Mouse (Mus musculus) CH12.LX (cell line): ENCODE results near the gene St8sia1.

Experiments used
- CTCF ChIP-seq, 2 experiments: IDR thresholded peaks in 1 of 2; conservative IDR thresholded peaks in 1 of 2; 2 replicates each; pipeline ENCODE4 v1.5.1; 2011 to 2012; ENCODE audit warnings: low read depth in 2 of 2, low read length in 2 of 2, improper control_type of control experiment in 1 of 2, inconsistent platforms in 1 of 2, mild to moderate bottlenecking in 1 of 2, moderate library complexity in 1 of 2
- ELF1 ChIP-seq: IDR thresholded peaks from 2 replicates; pipeline ENCODE4 v1.6.1; 2014; ENCODE audit warnings: low read depth, mild to moderate bottlenecking, inconsistent platforms, low read length, improper control_type of control experiment
- EP300 ChIP-seq: IDR thresholded peaks from 2 replicates; pipeline ENCODE4 v1.6.1; 2011; ENCODE audit warnings: low read length, improper control_type of control experiment
- JUND ChIP-seq: conservative IDR thresholded peaks from 2 replicates; pipeline ENCODE4 v1.6.1; 2011; ENCODE audit warnings: low read depth, low read length, improper control_type of control experiment
- MAFK ChIP-seq: IDR thresholded peaks from 2 replicates; pipeline ENCODE4 v1.6.1; 2011; ENCODE audit warnings: low read length, improper control_type of control experiment; ENCODE audit not compliant: insufficient replicate concordance
- MXI1 ChIP-seq: IDR thresholded peaks from 2 replicates; pipeline ENCODE4 v1.6.1; 2011; ENCODE audit warnings: mild to moderate bottlenecking, low read depth, low read length, improper control_type of control experiment
- POLR2AphosphoS2 ChIP-seq: IDR thresholded peaks from 2 replicates; pipeline ENCODE4 v1.6.1; 2011; ENCODE audit warnings: low read depth, low read length, improper control_type of control experiment
- TBP ChIP-seq: conservative IDR thresholded peaks from 2 replicates; pipeline ENCODE4 v1.6.1; 2011; ENCODE audit warnings: low read depth, low read length, improper control_type of control experiment
- ZNF384 ChIP-seq: IDR thresholded peaks from 2 replicates; pipeline ENCODE4 v1.6.1; 2012; ENCODE audit warnings: low read depth, low read length, improper control_type of control experiment, inconsistent platforms

DNA sequence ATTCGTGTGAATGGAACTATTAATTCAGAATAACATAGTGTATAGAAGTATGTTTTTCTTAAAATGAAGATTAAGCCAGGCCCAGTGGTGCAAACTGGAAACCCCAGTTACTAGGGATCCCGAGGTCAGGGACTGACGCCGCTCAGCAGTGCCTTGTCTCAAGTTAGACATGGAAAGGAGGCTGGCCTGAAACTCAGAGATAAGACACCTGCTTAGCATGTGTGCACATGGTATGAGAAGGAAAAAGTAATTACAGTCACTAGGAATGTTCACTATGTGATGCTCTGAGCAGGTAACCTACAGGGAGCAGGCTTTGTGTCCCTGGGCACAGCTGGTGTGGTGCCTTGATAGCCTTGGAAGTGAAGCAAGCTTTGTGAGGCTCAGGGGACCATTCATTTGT, 192.6 kb downstream of the St8sia1 start:
- TF ChIP-seq MAFK = no peak
- TF ChIP-seq ZNF384 = no peak
- no peak for TF ChIP-seq MXI1
- TF ChIP-seq POLR2AphosphoS2 = no peak
- no peak for TF ChIP-seq JUND
- TF ChIP-seq EP300 = no peak
- TF ChIP-seq TBP = no peak
- no peak for TF ChIP-seq CTCF (conservative IDR thresholded peaks at IDR 0.05 in 1 of 2, IDR thresholded peaks at IDR 0.05 in 1 of 2; ENCODE audit: low read depth in 2 of 2, low read length in 2 of 2)
- TF ChIP-seq ELF1 = no peak
